Mouse (Mus musculus): ENCODE measurements around the gene Jam2.

GRCm38 (mm10) chr16:84800038-84800437 is 26.1 kb downstream of the Jam2 start:
- TF ChIP-seq CTCF (IDR thresholded peaks at IDR 0.05; ENCODE audit: insufficient read depth, low read length) (no peak), POLR2A (IDR thresholded peaks at IDR 0.05; ENCODE audit: borderline replicate concordance, extremely low read depth, low read depth, low read length) (no peak)

All from lung, adult 2 months (tissue).